Mouse (Mus musculus): ENCODE measurements around the gene Cyct. TPM values are rescaled to one million over a fixed set of nuclear protein-coding genes. Genes with fewer than 3 reads are reported as not detected.

Cyct gene
- total and polyA plus RNA-seq, 2 experiments from 2014 or later = 0.34 TPM; not detected in 1

- Histone ChIP-seq H3K9me3 (ENCODE audit: low read length) (no peaks in the 10 kb centered on the region), H3K4me1 (ENCODE audit: insufficient read depth) (no peaks in the 10 kb centered on the region), H3K4me2 (ENCODE audit: low read depth) (no peak overlapping the region), H3K27ac (ENCODE audit: low read depth, low read length) (no peak overlapping the region), H3K36me3 (ENCODE audit: insufficient read depth) (peaks cover 15% of the 10 kb centered on the region), H3K9ac (no peak overlapping the region), H3K27me3 (ENCODE audit: insufficient read depth, low read length) (no peaks in the 10 kb centered on the region), H3K4me3 (ENCODE audit: low read depth, low read length) (no peak overlapping the region)
- no peak for ATAC-seq
- 77% methylated on average over 12 of the region's 13 CpGs for WGBS
- no peak for DNase-seq
- no peak for TF ChIP-seq CTCF (IDR thresholded peaks at IDR 0.05; ENCODE audit: low read depth)
Measured at GRCm38 (mm10) chr2:76368861-76369660, 8.8 kb upstream of the Cyct start.

GRCm38 (mm10) chr2:76367188-76367922 is 7.1 kb upstream of the Cyct start:
- Histone ChIP-seq H3K36me3 (ENCODE audit: insufficient read depth) (peaks cover 5% of the 10 kb centered on the region), H3K4me1 (ENCODE audit: insufficient read depth) (no peaks in the 10 kb centered on the region), H3K27ac (ENCODE audit: low read depth, low read length) (no peak overlapping the region), H3K9me3 (ENCODE audit: low read length) (no peaks in the 10 kb centered on the region), H3K9ac (no peak overlapping the region), H3K4me2 (ENCODE audit: low read depth) (no peak overlapping the region), H3K4me3 (ENCODE audit: low read depth, low read length) (no peak overlapping the region), H3K27me3 (ENCODE audit: insufficient read depth, low read length) (no peaks in the 10 kb centered on the region)
- WGBS = 19% methylated on average over 9 of the region's 9 CpGs
- TF ChIP-seq CTCF (IDR thresholded peaks at IDR 0.05; ENCODE audit: low read depth) = peak; percentile 87
- DNase-seq (peak; percentile 89), ATAC-seq (peak; percentile 26; the same call in 1 of the 2 replicates)

- Histone ChIP-seq H3K4me2 (ENCODE audit: low read depth) (no peak overlapping the region), H3K27ac (ENCODE audit: low read depth, low read length) (no peak overlapping the region), H3K4me1 (ENCODE audit: insufficient read depth) (no peaks in the 10 kb centered on the region), H3K27me3 (ENCODE audit: insufficient read depth, low read length) (no peaks in the 10 kb centered on the region), H3K36me3 (ENCODE audit: insufficient read depth) (no peaks in the 10 kb centered on the region), H3K9ac (no peak overlapping the region), H3K4me3 (ENCODE audit: low read depth, low read length) (no peak overlapping the region), H3K9me3 (ENCODE audit: low read length) (no peaks in the 10 kb centered on the region)
- 88% methylated on average over 4 of the region's 4 CpGs for WGBS
- DNase-seq (no peak), ATAC-seq (no peak)
- no peak for TF ChIP-seq CTCF (IDR thresholded peaks at IDR 0.05; ENCODE audit: low read depth)
Measured at GRCm38 (mm10) chr2:76365811-76366210, 5.6 kb upstream of the Cyct start.

GRCm38 (mm10) chr2:76362111-76362510 is 1.9 kb upstream of the Cyct start:
- no peak overlapping the region for H3K4me2 ChIP-seq (ENCODE audit: low read depth)
- 38% methylated on average over 2 of the region's 2 CpGs for WGBS
- H3K9me3 ChIP-seq (ENCODE audit: low read length) = no peaks in the 10 kb centered on the region
- ATAC-seq = no peak
- H3K4me3 ChIP-seq (ENCODE audit: low read depth, low read length) = no peak overlapping the region
- no peak overlapping the region for H3K27ac ChIP-seq (ENCODE audit: low read depth, low read length)
- no peaks in the 10 kb centered on the region for H3K36me3 ChIP-seq (ENCODE audit: insufficient read depth)
- no peak overlapping the region for H3K9ac ChIP-seq
- H3K4me1 ChIP-seq (ENCODE audit: insufficient read depth) = no peaks in the 10 kb centered on the region
- peak; percentile 55 for DNase-seq
- no peaks in the 10 kb centered on the region for H3K27me3 ChIP-seq (ENCODE audit: insufficient read depth, low read length)
- peak; percentile 71 for TF ChIP-seq CTCF (IDR thresholded peaks at IDR 0.05; ENCODE audit: low read depth)

- 29% methylated on average over 6 of the region's 6 CpGs for WGBS
- H3K27ac ChIP-seq (ENCODE audit: low read depth, low read length) = peak overlapping the region; percentile 45; the same call in 1 of the 2 replicates
Measured at GRCm38 (mm10) chr2:76347839-76348238, 12.4 kb downstream of the Cyct start.

GRCm38 (mm10) chr2:76342146-76342545 is 18.1 kb downstream of the Cyct start:
- H3K4me3 ChIP-seq (ENCODE audit: low read depth, low read length) = no peak overlapping the region
- TF ChIP-seq CTCF (IDR thresholded peaks at IDR 0.05; ENCODE audit: low read depth) = no peak
- no peak overlapping the region for H3K9ac ChIP-seq
- H3K4me2 ChIP-seq (ENCODE audit: low read depth) = no peak overlapping the region
- ATAC-seq (no peak), DNase-seq (no peak)
- WGBS = 77% methylated on average over 9 of the region's 9 CpGs
- H3K36me3 ChIP-seq (ENCODE audit: insufficient read depth) = no peaks in the 10 kb centered on the region
- no peak overlapping the region for H3K27ac ChIP-seq (ENCODE audit: low read depth, low read length)
- H3K27me3 ChIP-seq (ENCODE audit: insufficient read depth, low read length) = 0 out of 2 replicates have a peak, but pooled peaks cover 4% of the 10 kb centered on the region
- 0 out of 2 replicates have a peak, but pooled peaks cover 5% of the 10 kb centered on the region for H3K4me1 ChIP-seq (ENCODE audit: insufficient read depth)
- H3K9me3 ChIP-seq (ENCODE audit: low read length) = no peaks in the 10 kb centered on the region

More at GRCm38 (mm10) chr2:76347839-76348238, 12.4 kb downstream of the Cyct start:
- Histone ChIP-seq H3K4me2 (ENCODE audit: low read depth) (no peak overlapping the region), H3K4me1 (ENCODE audit: insufficient read depth) (peaks cover 5% of the 10 kb centered on the region; the same call in 1 of the 2 replicates), H3K27me3 (ENCODE audit: insufficient read depth, low read length) (no peaks in the 10 kb centered on the region), H3K36me3 (ENCODE audit: insufficient read depth) (no peaks in the 10 kb centered on the region), H3K4me3 (ENCODE audit: low read depth, low read length) (no peak overlapping the region), H3K9me3 (ENCODE audit: low read length) (no peaks in the 10 kb centered on the region), H3K9ac (no peak overlapping the region)
- ATAC-seq (peak; percentile 77), DNase-seq (peak; percentile 60)
- TF ChIP-seq CTCF (IDR thresholded peaks at IDR 0.05; ENCODE audit: low read depth) = no peak

Measured in forebrain, postnatal 0 days (tissue).